Mouse (Mus musculus) lung, adult 18-20 months (tissue): ENCODE measurements around the gene Psma3.
"Not testable (repeated sequence)": the region's sequence is repeated elsewhere in the genome, so short reads cannot be mapped to it uniquely, and the experiment has no call there.

ENCODE experiments used
- DNase-seq, 2 experiments: peaks; one replicate each; pipeline ENCODE4 v3.0.0; 2022; ENCODE audit warnings: mixed read lengths in 2 of 2

The Psma3 gene

GRCm38 (mm10) chr12:71003760-71004426 lies 29.5 kb downstream of the Psma3 start:
- no peak for DNase-seq

GRCm38 (mm10) chr12:71006141-71006540 lies 31.7 kb downstream of the Psma3 start:
- no peak for DNase-seq

GRCm38 (mm10) chr12:71006901-71007300 lies 32.5 kb downstream of the Psma3 start:
- peak; percentile 22 to 52 for DNase-seq

DNA sequence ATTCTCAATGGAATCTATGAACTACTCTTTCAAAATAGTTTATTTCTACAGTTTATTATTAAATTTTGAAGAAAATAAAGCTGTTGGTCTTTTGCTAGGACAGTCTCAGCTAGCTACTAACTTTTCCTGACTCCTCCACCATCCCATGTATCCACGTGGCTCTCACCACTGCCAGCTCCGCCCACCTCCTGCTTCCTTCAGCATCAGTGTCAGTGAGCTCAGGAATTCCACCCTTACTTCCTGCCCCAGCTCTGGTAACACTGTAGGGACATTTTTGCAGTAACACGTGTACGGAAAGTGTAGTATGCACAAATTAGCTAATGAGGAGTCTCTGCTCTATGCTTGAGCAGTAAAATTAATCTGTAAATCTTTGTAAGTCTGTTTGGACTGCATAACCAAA lies 35.3 kb downstream of the Psma3 start:
- DNase-seq, result peak; percentile 58 to 66

DNA sequence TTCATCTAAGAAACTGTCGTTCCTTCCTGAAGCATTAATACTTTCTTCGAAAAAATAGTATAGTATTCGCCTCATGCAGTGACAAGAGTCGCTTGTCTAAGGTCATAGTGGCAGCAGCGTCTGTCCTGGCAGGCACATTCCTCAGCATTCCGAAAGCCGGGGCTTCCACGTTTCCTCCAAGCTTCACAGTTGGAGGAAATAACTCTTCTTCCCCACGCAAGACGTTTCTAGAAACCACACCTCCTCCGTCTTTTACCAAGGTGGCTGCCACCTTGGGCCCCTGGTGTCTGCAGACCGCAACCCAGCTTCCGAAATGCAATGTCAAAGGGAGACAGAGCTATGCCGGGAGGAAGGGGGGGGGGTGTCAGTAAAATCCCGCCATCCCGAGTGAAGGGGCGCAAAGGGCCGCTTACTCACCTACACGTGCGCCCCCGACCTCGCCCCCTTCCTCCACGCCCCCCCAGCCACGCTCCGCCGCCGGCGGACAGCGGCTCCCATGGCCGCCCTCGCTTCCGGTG lies 40.5 kb downstream of the Psma3 start:
- DNase-seq, result no peak

GRCm38 (mm10) chr12:71015363-71016210 lies 41.2 kb downstream of the Psma3 start, which contains the start of gene Arid4a:
Gene Arid4a, plus strand, starts transcription at chr12:71015990.
- peak; percentile 99 for DNase-seq

- no peak for DNase-seq
Observed at GRCm38 (mm10) chr12:71016211-71016502, 41.7 kb downstream of the Psma3 start.

DNA sequence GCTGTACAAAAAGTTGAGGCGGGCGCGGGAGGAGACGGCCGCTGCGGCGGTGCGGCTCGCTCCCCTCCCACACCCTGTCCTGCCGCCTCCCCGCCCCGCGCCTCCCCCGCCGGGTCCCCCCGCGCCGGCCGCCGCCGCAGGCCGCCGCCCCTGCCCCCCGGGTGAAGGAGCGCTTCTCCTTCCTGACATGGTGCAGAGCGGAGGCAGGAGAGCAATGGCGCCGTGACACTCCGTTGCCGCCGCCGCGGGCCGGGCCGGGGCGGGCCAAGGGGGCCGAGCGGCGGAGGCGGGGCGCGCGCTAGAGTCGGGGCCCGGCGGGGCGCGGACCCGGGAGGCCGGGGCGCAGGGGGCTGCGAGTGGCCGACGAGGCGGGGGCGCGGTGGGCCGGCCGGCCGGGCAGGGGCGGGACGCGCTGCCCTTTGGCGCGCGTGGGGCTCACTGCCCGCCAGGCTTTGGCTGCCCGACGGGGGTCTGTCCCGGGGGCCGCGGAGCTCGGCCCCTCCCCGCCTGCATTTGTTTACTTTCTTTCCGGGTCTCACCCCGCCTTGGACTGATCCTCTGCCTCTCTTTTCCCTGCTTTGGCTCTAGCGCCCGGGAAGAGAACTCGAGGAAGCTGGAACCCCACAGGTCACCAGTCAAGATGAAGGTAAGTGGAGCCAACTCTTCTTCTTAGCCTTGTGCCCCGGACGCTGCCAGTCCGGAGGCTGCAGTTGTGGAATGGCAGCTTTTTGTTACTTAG lies 42.3 kb downstream of the Psma3 start:
- DNase-seq, result peak; percentile 51 to 59

DNA sequence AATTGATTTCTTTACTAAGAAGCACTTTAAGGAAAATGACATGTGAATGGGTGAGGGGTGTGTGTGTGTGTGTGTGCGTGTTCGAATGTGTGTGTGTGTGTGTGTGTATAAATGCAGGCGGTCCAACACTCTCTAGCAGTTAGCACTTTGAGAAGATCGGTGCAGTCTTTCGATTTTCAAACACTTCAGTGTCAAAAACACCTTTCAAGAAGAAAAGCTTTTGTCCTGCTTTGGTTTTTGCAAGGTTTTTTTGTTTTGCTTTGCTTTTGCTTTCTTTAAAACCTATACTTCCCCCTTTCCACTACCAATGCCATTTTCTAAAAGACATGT lies 42.8 kb downstream of the Psma3 start:
- DNase-seq, result no peak

DNA sequence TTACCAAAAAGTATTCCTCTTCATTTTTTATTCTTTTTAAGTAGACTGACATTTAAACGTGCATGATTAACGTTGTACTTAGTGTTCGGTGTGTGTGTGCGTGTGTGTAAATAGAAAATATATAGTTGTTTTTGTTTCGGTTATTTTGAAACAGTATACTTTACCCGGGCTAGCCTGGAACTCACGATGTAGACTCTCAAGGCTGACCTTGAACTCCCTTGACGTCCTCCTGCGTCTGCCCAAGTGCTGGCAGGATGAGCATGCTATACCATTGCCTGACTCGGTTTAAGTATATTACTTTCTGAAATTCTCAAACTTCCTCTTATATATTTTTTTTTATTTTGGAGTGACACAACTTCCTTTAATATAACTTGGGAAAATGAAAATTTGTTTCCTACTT lies 43.4 kb downstream of the Psma3 start:
- DNase-seq, result no peak

- DNase-seq, result no peak
Observed at GRCm38 (mm10) chr12:71019211-71019610, 44.8 kb downstream of the Psma3 start.

DNA sequence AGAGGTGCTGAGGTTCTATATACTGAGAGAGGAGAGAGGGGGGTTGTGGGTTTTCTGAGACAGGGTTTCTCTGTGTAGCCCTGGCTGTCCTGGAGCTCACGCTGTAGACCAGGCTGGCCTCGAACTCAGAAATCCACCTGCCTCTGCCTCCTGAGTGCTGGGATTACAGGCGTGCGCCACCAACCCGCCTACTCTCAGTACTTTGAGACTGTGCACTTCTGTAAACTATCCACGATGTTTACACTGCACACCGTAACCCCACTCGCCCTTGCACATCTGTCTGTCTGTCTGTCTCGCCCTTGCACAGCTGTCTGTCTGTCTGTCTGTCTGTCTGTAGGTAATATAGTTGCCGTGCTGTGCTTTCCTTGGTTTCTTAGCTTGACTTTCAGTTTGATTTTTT lies 50.0 kb downstream of the Psma3 start:
- no peak for DNase-seq

- DNase-seq, result not testable (repeated sequence)
Observed at GRCm38 (mm10) chr12:71028265-71028664, 53.8 kb downstream of the Psma3 start.

DNA sequence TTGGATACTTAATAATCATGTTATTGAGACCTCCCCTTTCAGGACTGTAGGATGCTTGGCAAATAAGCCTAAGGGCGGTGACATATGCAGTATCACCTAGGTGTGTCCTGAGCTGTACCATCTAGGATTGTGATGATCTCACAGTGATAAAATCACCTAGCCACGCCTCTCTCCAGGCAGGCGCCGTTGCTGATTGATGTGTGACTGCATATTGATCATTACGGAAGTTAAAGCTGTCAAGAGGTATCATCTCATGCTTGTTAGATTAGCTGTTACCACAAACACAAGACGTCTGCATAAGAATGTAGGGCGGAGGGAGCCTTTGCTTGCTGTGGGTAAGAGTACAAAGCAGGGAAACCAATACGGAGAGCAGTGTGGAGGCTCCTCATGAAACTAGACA lies 55.8 kb downstream of the Psma3 start:
- DNase-seq, result no peak

- DNase-seq, result no peak
Observed at GRCm38 (mm10) chr12:71030722-71031121, 56.3 kb downstream of the Psma3 start.

DNA sequence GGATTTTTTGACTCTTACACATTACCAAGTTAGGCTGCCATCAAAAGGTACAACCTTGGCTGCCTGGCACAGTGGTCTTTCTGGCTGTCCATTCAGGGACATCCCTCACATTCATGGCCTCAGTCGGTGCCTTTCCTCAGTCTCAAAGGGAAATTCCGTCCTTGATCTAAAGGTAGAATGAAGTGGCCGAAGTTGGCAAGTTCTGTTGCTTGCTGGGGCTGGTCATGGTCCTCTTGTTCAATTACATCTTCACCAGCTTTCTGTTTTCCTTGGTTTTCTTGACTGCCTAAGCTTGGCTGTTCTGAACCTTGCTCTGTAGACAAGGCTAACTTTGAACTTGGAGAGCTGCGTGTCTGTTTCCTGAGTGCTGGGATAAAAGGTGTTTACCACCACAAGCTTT lies 61.4 kb downstream of the Psma3 start:
- DNase-seq, result no peak

DNA sequence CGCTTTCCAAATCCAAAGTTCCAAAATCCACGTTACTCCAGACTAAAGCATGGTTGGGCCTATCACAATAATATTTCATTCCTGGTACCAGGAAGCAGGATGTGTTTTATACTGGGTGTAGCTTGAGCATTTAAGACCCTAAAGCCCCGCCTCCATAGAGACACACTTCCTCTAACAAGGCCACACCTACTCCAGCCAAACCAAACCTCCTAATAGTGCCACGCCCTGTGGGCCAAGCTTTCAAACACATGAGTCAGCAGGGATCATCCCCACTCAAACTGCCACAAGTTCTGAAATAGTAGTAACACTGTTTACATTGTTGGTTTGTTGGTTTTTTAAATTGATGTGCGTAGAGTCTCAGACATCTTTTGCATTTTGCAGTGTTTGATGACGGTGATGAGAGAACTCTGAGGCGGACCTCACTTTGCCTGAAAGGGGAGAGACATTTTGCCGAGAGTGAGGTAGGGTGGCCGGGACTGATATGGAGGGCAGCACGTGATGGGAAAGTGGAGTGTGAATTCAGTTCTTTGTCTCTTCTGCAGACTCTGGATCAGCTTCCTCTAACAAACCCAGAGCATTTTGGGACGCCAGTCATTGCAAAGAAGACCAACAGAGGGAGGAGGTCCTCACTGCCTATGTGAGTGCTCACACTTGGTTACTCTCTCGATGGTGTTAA lies 62.4 kb downstream of the Psma3 start:
- no peak for DNase-seq

DNA sequence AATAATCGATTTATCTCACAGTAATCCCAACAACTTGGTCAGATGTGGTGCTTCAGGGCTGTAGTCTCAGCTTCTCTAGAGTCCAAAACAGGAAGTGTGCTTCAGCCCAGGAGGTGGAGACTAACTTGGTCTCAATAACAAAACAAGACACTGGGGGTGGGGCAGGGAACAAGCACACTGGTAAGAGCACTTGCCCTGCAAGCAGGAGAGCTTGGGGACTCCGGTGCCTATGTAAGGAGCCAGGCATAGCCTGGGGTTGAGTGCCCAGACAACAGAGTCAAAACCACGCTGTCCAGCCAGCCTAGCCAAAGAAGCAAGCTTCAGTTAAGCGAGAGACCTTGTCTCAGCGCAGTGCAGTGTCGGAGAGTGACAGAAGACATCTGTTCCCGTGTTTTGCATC lies 66.0 kb downstream of the Psma3 start:
- DNase-seq, result peak; percentile 72 to 78

DNA sequence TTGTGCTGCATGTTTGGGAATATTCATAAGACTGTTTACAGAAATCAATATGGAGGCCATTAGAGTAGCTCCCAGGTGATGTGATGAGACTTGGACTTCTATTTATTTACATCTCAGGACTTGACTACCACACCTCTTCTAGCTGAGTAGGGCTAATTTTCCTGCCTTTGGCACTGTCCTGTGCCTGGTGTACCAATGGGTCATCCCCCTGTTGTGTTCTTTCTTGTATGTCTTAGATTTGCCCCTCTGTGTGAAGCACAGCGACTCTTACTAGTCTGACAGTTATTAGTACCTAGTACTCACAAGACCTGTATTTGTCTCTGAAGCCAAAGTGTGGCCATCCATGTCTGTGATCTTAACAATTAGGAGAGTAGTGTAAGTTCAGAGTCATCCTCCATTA lies 68.0 kb downstream of the Psma3 start:
- no peak for DNase-seq

- DNase-seq, result no peak
Observed at GRCm38 (mm10) chr12:71043571-71043970, 69.2 kb downstream of the Psma3 start.

GRCm38 (mm10) chr12:71044488-71044887 lies 70.1 kb downstream of the Psma3 start:
- DNase-seq, result no peak
